Comparison of ENCODE assay signal across 29 mouse cellular contexts in genomic region chr4:107977593-107977992, GRCm38 (mm10). TPM values are rescaled to one million over a fixed set of nuclear protein-coding genes. Genes with fewer than 3 reads are reported as not detected.
"Had no signal": no experiment of that assay in that cellular context is flagged by ENCODE, and none has a peak within 500 bp of the region (broad histone marks: within the 10 kb centered on the region; RNA-seq: fewer than 3 reads in every experiment).

No protein-coding gene starts in this region.

- ATAC-seq: hindbrain, postnatal 0 days; intestine, embryonic 16.5 days; liver, embryonic 12.5 days had no signal

- H3K27me3 ChIP-seq: hindbrain, embryonic 13.5 days; hindbrain, embryonic 15.5 days; limb, embryonic 13.5 days; limb, embryonic 15.5 days had no signal

- H3K9ac ChIP-seq: heart, embryonic 13.5 days; heart, embryonic 15.5 days; hindbrain, embryonic 13.5 days; hindbrain, embryonic 15.5 days; limb, embryonic 13.5 days; limb, embryonic 15.5 days; liver, embryonic 12.5 days had no signal

- H3K36me3 ChIP-seq: heart, embryonic 13.5 days; heart, embryonic 15.5 days; hindbrain, embryonic 13.5 days; hindbrain, embryonic 15.5 days; limb, embryonic 13.5 days; limb, embryonic 15.5 days; liver, embryonic 12.5 days had no signal

- DNase-seq: gastrocnemius, postnatal 10 days; gastrocnemius, postnatal 25 days; heart, adult 11 months; heart, adult 2 months; heart, postnatal 14 days; heart, postnatal 36 days; kidney, adult 18-20 months; kidney, adult 8-10 months; kidney, postnatal 10 days; kidney, postnatal 25 days; layer of hippocampus, adult 9-11 months; layer of hippocampus, postnatal 36 days had no signal

- H3K27ac ChIP-seq: heart, adult 2 months; heart, embryonic 13.5 days; heart, embryonic 15.5 days; hindbrain, embryonic 13.5 days; hindbrain, embryonic 15.5 days; hindbrain, postnatal 0 days; limb, embryonic 13.5 days; limb, embryonic 15.5 days; liver, embryonic 12.5 days had no signal

- H3K4me2 ChIP-seq: heart, embryonic 11.5 days; heart, embryonic 13.5 days; heart, embryonic 15.5 days; hindbrain, embryonic 13.5 days; hindbrain, embryonic 15.5 days; limb, embryonic 13.5 days; limb, embryonic 15.5 days; liver, embryonic 12.5 days had no signal

- H3K9me3 ChIP-seq: heart, embryonic 13.5 days; heart, embryonic 15.5 days; hindbrain, embryonic 13.5 days; hindbrain, embryonic 15.5 days; limb, embryonic 13.5 days; limb, embryonic 15.5 days; liver, embryonic 12.5 days had no signal

- H3K4me3 ChIP-seq: heart, adult 2 months; heart, embryonic 13.5 days; heart, embryonic 15.5 days; hindbrain, embryonic 13.5 days; hindbrain, embryonic 15.5 days; limb, embryonic 13.5 days; limb, embryonic 15.5 days; liver, embryonic 12.5 days had no signal

- H3K4me1 ChIP-seq: liver, embryonic 12.5 days had no signal

RNA-seq across cellular contexts. Expression of gene Slc1a7, which starts 9.5 kb away (rescaled TPM):
- total RNA-seq: gastrocnemius, postnatal 10 days; hematopoietic stem cell, adult 5-6 weeks; hindbrain, postnatal 0 days; layer of hippocampus, adult 18-20 months; left cerebral cortex, postnatal 10 days had no signal
- polyA plus RNA-seq: heart, embryonic 11.5 days; heart, embryonic 13.5 days; hindbrain, embryonic 11.5 days; hindbrain, embryonic 13.5 days; kidney, embryonic 14.5 days; kidney, embryonic 16.5 days; limb, embryonic 11.5 days; limb, embryonic 13.5 days; liver, embryonic 12.5 days had no signal
